Mouse (Mus musculus): ENCODE results near the gene Gli3. TPM values are rescaled to one million over a fixed set of nuclear protein-coding genes. Genes with fewer than 3 reads are reported as not detected.
A peak's percentile ranks its signal among the peaks of the same experiment; 100 is the strongest.

Gli3 gene
- polyA plus RNA-seq, 1 experiment = 0.50 TPM

GRCm38 (mm10) chr13:15446782-15447564 lies 16.1 kb upstream of the Gli3 start:
- Histone ChIP-seq H3K4me3 (ENCODE audit: extremely low read depth, insufficient read depth, insufficient read length) (no peak overlapping the region), H3K27me3 (ENCODE audit: control insufficient read depth, insufficient read depth, low read length) (no peaks in the 10 kb centered on the region), H3K36me3 (ENCODE audit: control insufficient read depth, insufficient read depth, low read length) (no peaks in the 10 kb centered on the region), H3K27ac (ENCODE audit: insufficient read depth, low read length) (no peak overlapping the region), H3K4me1 (ENCODE audit: control insufficient read depth, insufficient read depth, insufficient read length) (no peaks in the 10 kb centered on the region)
- no peak for TF ChIP-seq POLR2A (IDR thresholded peaks at IDR 0.05; ENCODE audit: low read depth, low read length)
- no peak for TF ChIP-seq CTCF (IDR thresholded peaks at IDR 0.05; ENCODE audit: extremely low read depth, insufficient read depth, insufficient read length, insufficient replicate concordance)
- no peak for DNase-seq (ENCODE audit: low read depth in 1 of 2, low spot score in 2 of 2)
- 83% methylated on average over 7 of the region's 7 CpGs for WGBS

GRCm38 (mm10) chr13:15450941-15451340 lies 12.1 kb upstream of the Gli3 start:
- no peak overlapping the region for H3K27ac ChIP-seq (ENCODE audit: insufficient read depth, low read length)
- 64% methylated on average over 2 of the region's 2 CpGs for WGBS
- H3K4me3 ChIP-seq (ENCODE audit: extremely low read depth, insufficient read depth, insufficient read length) = no peak overlapping the region
- no peaks in the 10 kb centered on the region for H3K4me1 ChIP-seq (ENCODE audit: control insufficient read depth, insufficient read depth, insufficient read length)
- H3K27me3 ChIP-seq (ENCODE audit: control insufficient read depth, insufficient read depth, low read length) = no peaks in the 10 kb centered on the region
- H3K36me3 ChIP-seq (ENCODE audit: control insufficient read depth, insufficient read depth, low read length) = no peaks in the 10 kb centered on the region
- TF ChIP-seq CTCF (IDR thresholded peaks at IDR 0.05; ENCODE audit: extremely low read depth, insufficient read depth, insufficient read length, insufficient replicate concordance) (no peak), POLR2A (IDR thresholded peaks at IDR 0.05; ENCODE audit: low read depth, low read length) (no peak)
- DNase-seq (ENCODE audit: low read depth in 1 of 2, low spot score in 2 of 2) = no peak

GRCm38 (mm10) chr13:15457841-15458240 lies 5.2 kb upstream of the Gli3 start:
- 86% methylated on average over 5 of the region's 5 CpGs for WGBS
- no peak for DNase-seq (ENCODE audit: low read depth in 1 of 2, low spot score in 2 of 2)

GRCm38 (mm10) chr13:15461926-15462325 lies 1.1 kb upstream of the Gli3 start:
- Histone ChIP-seq H3K27ac (ENCODE audit: insufficient read depth, low read length) (no peak overlapping the region), H3K4me1 (ENCODE audit: control insufficient read depth, insufficient read depth, insufficient read length) (no peaks in the 10 kb centered on the region), H3K36me3 (ENCODE audit: control insufficient read depth, insufficient read depth, low read length) (no peaks in the 10 kb centered on the region), H3K27me3 (ENCODE audit: control insufficient read depth, insufficient read depth, low read length) (peaks cover 6% of the 10 kb centered on the region; the same call in 1 of the 2 replicates), H3K4me3 (ENCODE audit: extremely low read depth, insufficient read depth, insufficient read length) (no peak overlapping the region)
- 43% methylated on average over 7 of the region's 7 CpGs for WGBS
- DNase-seq (ENCODE audit: low read depth in 1 of 2, low spot score in 2 of 2) = no peak
- TF ChIP-seq POLR2A (IDR thresholded peaks at IDR 0.05; ENCODE audit: low read depth, low read length) = no peak
- TF ChIP-seq CTCF (IDR thresholded peaks at IDR 0.05; ENCODE audit: extremely low read depth, insufficient read depth, insufficient read length, insufficient replicate concordance) = no peak

More at GRCm38 (mm10) chr13:15457841-15458240, 5.2 kb upstream of the Gli3 start:
- Histone ChIP-seq H3K36me3 (ENCODE audit: control insufficient read depth, insufficient read depth, low read length) (no peaks in the 10 kb centered on the region), H3K4me3 (ENCODE audit: extremely low read depth, insufficient read depth, insufficient read length) (no peak overlapping the region), H3K27me3 (ENCODE audit: control insufficient read depth, insufficient read depth, low read length) (no peaks in the 10 kb centered on the region; the same call in 1 of the 2 replicates), H3K4me1 (ENCODE audit: control insufficient read depth, insufficient read depth, insufficient read length) (no peaks in the 10 kb centered on the region), H3K27ac (ENCODE audit: insufficient read depth, low read length) (no peak overlapping the region)
- TF ChIP-seq CTCF (IDR thresholded peaks at IDR 0.05; ENCODE audit: extremely low read depth, insufficient read depth, insufficient read length, insufficient replicate concordance) = no peak
- no peak for TF ChIP-seq POLR2A (IDR thresholded peaks at IDR 0.05; ENCODE audit: low read depth, low read length)

- Histone ChIP-seq H3K27ac (ENCODE audit: insufficient read depth, low read length) (no peak overlapping the region; the same call in 1 of the 2 replicates), H3K27me3 (ENCODE audit: control insufficient read depth, insufficient read depth, low read length) (peaks cover 6% of the 10 kb centered on the region; the same call in 1 of the 2 replicates), H3K4me1 (ENCODE audit: control insufficient read depth, insufficient read depth, insufficient read length) (no peaks in the 10 kb centered on the region), H3K36me3 (ENCODE audit: control insufficient read depth, insufficient read depth, low read length) (no peaks in the 10 kb centered on the region), H3K4me3 (ENCODE audit: extremely low read depth, insufficient read depth, insufficient read length) (peak overlapping the region; percentile 33)
- DNase-seq (ENCODE audit: low read depth in 1 of 2, low spot score in 2 of 2) = no peak
- WGBS = 4% methylated on average over 61 of the region's 70 CpGs
- TF ChIP-seq CTCF (IDR thresholded peaks at IDR 0.05; ENCODE audit: extremely low read depth, insufficient read depth, insufficient read length, insufficient replicate concordance) = no peak
- TF ChIP-seq POLR2A (IDR thresholded peaks at IDR 0.05; ENCODE audit: low read depth, low read length) = no peak
Observed at GRCm38 (mm10) chr13:15463492-15464080, 551 bp downstream of the Gli3 start.

GRCm38 (mm10) chr13:15464081-15464526 lies 1.1 kb downstream of the Gli3 start:
- Histone ChIP-seq H3K4me1 (ENCODE audit: control insufficient read depth, insufficient read depth, insufficient read length) (no peaks in the 10 kb centered on the region), H3K36me3 (ENCODE audit: control insufficient read depth, insufficient read depth, low read length) (no peaks in the 10 kb centered on the region), H3K4me3 (ENCODE audit: extremely low read depth, insufficient read depth, insufficient read length) (peak overlapping the region; percentile 33), H3K27ac (ENCODE audit: insufficient read depth, low read length) (no peak overlapping the region), H3K27me3 (ENCODE audit: control insufficient read depth, insufficient read depth, low read length) (peaks cover 6% of the 10 kb centered on the region; the same call in 1 of the 2 replicates)
- no peak for DNase-seq (ENCODE audit: low read depth in 1 of 2, low spot score in 2 of 2)
- no peak for TF ChIP-seq CTCF (IDR thresholded peaks at IDR 0.05; ENCODE audit: extremely low read depth, insufficient read depth, insufficient read length, insufficient replicate concordance)
- no peak for TF ChIP-seq POLR2A (IDR thresholded peaks at IDR 0.05; ENCODE audit: low read depth, low read length)
- WGBS = 3% methylated on average over 51 of the region's 51 CpGs

Data from spleen, adult 2 months (tissue).